Mouse (Mus musculus): ENCODE results near the gene Zfp459. TPM values are rescaled to one million over a fixed set of nuclear protein-coding genes. Genes with fewer than 3 reads are reported as not detected.
A peak's percentile ranks its signal among the peaks of the same experiment; 100 is the strongest.
"Not testable (repeated sequence)": the region's sequence is repeated elsewhere in the genome, so short reads cannot be mapped to it uniquely, and the experiment has no call there.

The Zfp459 gene
- polyA plus RNA-seq, 1 experiment: not detected

DNA sequence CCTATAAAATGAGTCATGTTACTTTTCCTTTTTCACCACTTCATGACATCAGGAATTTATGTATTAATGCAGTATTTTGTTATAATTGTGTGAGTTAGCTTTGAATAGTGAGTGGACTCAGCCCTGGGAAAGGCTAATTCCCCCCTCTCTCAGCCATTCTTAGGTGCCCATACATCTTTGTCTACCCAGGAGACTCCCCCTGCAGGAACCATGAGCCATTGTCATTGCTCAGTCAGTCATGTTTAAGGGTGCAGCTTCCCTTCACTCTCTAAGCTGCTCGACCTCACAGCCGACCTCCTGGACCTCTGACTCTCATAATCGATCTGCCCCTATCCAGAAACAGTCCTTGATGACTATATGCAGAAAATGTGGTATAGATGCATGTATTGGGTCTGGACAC lies 45.0 kb downstream of the Zfp459 start:
- not testable (repeated sequence) for H3K4me3 ChIP-seq; H3K36me3 ChIP-seq (ENCODE audit: control insufficient read depth, insufficient read depth); H3K27me3 ChIP-seq (ENCODE audit: control insufficient read depth, insufficient read depth, insufficient read length); H3K4me2 ChIP-seq (ENCODE audit: low read depth); H3K79me2 ChIP-seq (ENCODE audit: control insufficient read depth, insufficient read depth); H3ac ChIP-seq (ENCODE audit: control insufficient read depth, insufficient read length)

DNA sequence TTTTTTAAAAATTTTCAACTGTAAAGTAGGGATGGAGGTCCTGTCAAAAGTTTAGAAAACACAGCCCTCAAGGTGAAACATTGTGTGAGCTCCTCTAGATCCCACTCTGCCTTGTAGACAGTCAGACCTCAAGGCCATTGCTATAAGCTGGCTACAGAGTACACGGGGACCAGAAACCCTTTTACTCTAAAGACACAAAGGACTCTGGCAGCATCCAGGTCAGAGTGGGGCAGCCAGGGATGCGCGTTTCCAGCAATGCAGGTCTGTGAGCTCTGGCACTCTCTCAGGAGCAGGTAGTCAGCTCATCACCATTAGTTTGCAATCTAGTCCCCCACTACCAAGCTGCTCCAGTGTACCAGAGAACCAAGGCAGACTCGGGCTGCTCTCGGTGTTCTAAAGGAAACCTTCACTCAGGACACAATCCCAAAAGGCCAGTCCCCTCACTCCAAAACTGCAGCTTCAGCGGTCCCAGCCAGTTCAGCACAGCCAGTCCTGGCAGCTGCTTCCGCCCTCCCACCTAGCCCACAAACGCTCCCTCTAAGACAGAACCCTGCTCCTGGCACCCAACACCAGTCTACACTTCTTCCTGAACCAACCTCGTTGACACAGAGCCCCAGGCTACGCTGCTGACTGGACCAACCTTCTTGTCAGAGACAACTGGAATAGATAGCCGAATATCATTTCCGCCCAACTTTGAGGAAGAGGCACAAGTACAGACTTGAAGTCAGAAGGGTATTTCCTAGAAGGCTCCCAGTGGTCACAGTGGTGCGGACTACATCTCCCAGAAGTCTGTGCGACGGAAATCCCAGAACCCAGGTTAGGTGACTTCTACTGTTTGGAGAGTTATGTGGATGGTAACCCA lies 45.9 kb downstream of the Zfp459 start, which contains the start of the genes Gm28041 and Zfp456:
Gm28041 (minus strand) TSS at position 684 of the 862 bp plus-strand sequence.
Zfp456 (minus strand) TSS at position 761 of the 862 bp plus-strand sequence.
- not testable (repeated sequence) for H3K36me3 ChIP-seq (ENCODE audit: control insufficient read depth, insufficient read depth); H3K79me2 ChIP-seq (ENCODE audit: control insufficient read depth, insufficient read depth)

DNA sequence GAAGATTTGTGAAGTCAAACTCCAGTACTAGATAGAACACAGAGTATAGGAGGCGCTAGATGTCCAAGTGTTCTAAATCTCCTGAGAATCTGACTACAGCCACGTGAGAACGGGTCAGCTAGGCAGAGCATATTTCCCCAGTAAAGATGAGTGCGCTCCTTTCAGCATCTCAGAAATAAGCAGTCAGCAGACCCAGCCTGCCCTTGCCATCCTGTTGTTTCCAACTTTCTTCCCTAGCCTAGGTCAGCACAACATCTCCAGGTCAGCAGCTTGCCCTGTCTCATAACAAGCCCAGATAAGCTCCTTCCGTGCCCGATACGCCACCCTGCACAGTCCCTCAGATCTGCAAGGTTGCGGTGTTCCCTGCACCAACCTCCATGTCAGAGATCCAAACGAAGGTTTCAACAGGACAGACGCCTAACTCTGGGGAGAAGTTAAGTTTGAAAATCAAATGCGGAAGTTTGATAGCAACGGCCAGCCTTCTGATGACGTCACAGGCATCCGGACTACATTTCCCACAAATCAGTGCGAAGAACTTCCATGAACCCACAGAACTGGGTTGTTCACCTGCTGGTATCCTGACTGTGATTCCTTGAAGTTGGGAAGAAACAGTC lies 61.0 kb downstream of the Zfp459 start, which contains the start of the genes Gm28044 and Zfp953:
Gm28044 (minus strand) TSS at position 406 of the 614 bp plus-strand sequence.
Zfp953 (minus strand) TSS at position 475 of the 614 bp plus-strand sequence.
- peak within 1 kb of the TSS; percentile 40 for H3ac ChIP-seq (ENCODE audit: control insufficient read depth, insufficient read length)
- peak within 1 kb of the TSS; percentile 80 for H3K4me2 ChIP-seq (ENCODE audit: low read depth)
- no peaks in the 10 kb centered on the region for H3K79me2 ChIP-seq (ENCODE audit: control insufficient read depth, insufficient read depth)
- no peaks in the 10 kb centered on the region for H3K36me3 ChIP-seq (ENCODE audit: control insufficient read depth, insufficient read depth)
- TF ChIP-seq MYOG (IDR thresholded peaks at IDR 0.05; ENCODE audit: control insufficient read depth in 1 of 3, insufficient read depth in 1 of 3, insufficient read length in 2 of 3, low read depth in 2 of 3) (no peak), POLR2AphosphoS2 (IDR thresholded peaks at IDR 0.05; ENCODE audit: insufficient read length, low read depth) (peak; percentile 40)
- H3K4me3 ChIP-seq: peak within 1 kb of the TSS; percentile 55
- H3K27me3 ChIP-seq (ENCODE audit: control insufficient read depth, insufficient read depth, insufficient read length): no peaks in the 10 kb centered on the region

More for the DNA sequence above, 45.9 kb downstream of the Zfp459 start, which contains the start of the genes Gm28041 and Zfp456:
- H3K27me3 ChIP-seq (ENCODE audit: control insufficient read depth, insufficient read depth, insufficient read length); H3ac ChIP-seq (ENCODE audit: control insufficient read depth, insufficient read length): not testable (repeated sequence)
- peak within 1 kb of the TSS; percentile 70 for H3K4me2 ChIP-seq (ENCODE audit: low read depth)
- peak within 1 kb of the TSS; percentile 20 for H3K4me3 ChIP-seq

Other genes starting within 250 kb of the Zfp459 start
- gene Rsl1, start 248.2 kb downstream of the Zfp459 start, polyA plus RNA-seq (2012; fragmentation: generic; extraction: Trizol): 0.41 TPM
- gene Zfp455, start 226.9 kb downstream of the Zfp459 start, polyA plus RNA-seq (2012; fragmentation: generic; extraction: Trizol): 0.05 TPM
- 0.20 TPM for gene Zfp458, start 143.0 kb downstream of the Zfp459 start, polyA plus RNA-seq (2012; fragmentation: generic; extraction: Trizol)
- gene Zfp457, start 114.9 kb downstream of the Zfp459 start, polyA plus RNA-seq (2012; fragmentation: generic; extraction: Trizol): 0.10 TPM
- gene Zfp595, start 88.8 kb downstream of the Zfp459 start, polyA plus RNA-seq (2012; fragmentation: generic; extraction: Trizol): 0.48 TPM
- gene Gm28044, start 60.9 kb downstream of the Zfp459 start, polyA plus RNA-seq (2012; fragmentation: generic; extraction: Trizol): 1.3 TPM
- 0.12 TPM for gene Zfp953, start 60.8 kb downstream of the Zfp459 start, polyA plus RNA-seq (2012; fragmentation: generic; extraction: Trizol)
- 1.0 TPM for gene Gm28041, start 45.7 kb downstream of the Zfp459 start, polyA plus RNA-seq (2012; fragmentation: generic; extraction: Trizol)
- gene Zfp456, start 45.6 kb downstream of the Zfp459 start, polyA plus RNA-seq (2012; fragmentation: generic; extraction: Trizol): 0.04 TPM
- 1.1 TPM for gene Zfp429, start 21.6 kb downstream of the Zfp459 start, polyA plus RNA-seq (2012; fragmentation: generic; extraction: Trizol)
- 1.4 TPM for gene Zfp874a, start 30.2 kb upstream of the Zfp459 start, polyA plus RNA-seq (2012; fragmentation: generic; extraction: Trizol)
- gene Zfp874b, start 62.8 kb upstream of the Zfp459 start, polyA plus RNA-seq (2012; fragmentation: generic; extraction: Trizol): 1.8 TPM
- gene Zfp58, start 79.1 kb upstream of the Zfp459 start, polyA plus RNA-seq (2012; fragmentation: generic; extraction: Trizol): 1.6 TPM
- not detected for gene Gm26965, start 104.7 kb upstream of the Zfp459 start, polyA plus RNA-seq (2012; fragmentation: generic; extraction: Trizol)
- gene Zfp87, start 104.8 kb upstream of the Zfp459 start, polyA plus RNA-seq (2012; fragmentation: generic; extraction: Trizol): 18.0 TPM
- gene Zfp748, start 132.4 kb upstream of the Zfp459 start, polyA plus RNA-seq (2012; fragmentation: generic; extraction: Trizol): 0.68 TPM
- gene Zfp729b, start 188.3 kb upstream of the Zfp459 start, polyA plus RNA-seq (2012; fragmentation: generic; extraction: Trizol): 0.86 TPM
- gene Gm49345, start 216.4 kb upstream of the Zfp459 start, polyA plus RNA-seq (2012; fragmentation: generic; extraction: Trizol): 0.30 TPM
- 0.88 TPM for gene Zfp729a, start 216.4 kb upstream of the Zfp459 start, polyA plus RNA-seq (2012; fragmentation: generic; extraction: Trizol)

All from myocyte (in vitro differentiated cells).